Mouse (Mus musculus) liver, adult 2 months (tissue): ENCODE results near the gene Ccdc62.

ENCODE experiments used
- CTCF ChIP-seq: fragments of 200-500 bp; IDR thresholded peaks from 2 replicates; pipeline ENCODE4 v1.5.1; 2011; ENCODE audit warnings: low read depth, low read length, control low read depth
- POLR2A ChIP-seq: fragments of 200-500 bp; IDR thresholded peaks from 2 replicates; pipeline ENCODE4 v1.6.1; 2011; ENCODE audit warnings: low read length, control low read depth; ENCODE audit not compliant: insufficient read depth; ENCODE audit errors: extremely low read depth

- TF ChIP-seq POLR2A (no peak), CTCF (no peak)
These were observed 3.1 kb downstream of the Ccdc62 start for GRCm38 (mm10) chr5:123933556-123933955.
